Mouse (Mus musculus): ENCODE data around the gene Ankrd33. TPM values are rescaled to one million over a fixed set of nuclear protein-coding genes. Genes with fewer than 3 reads are reported as not detected.
"Not testable (repeated sequence)": the region's sequence is repeated elsewhere in the genome, so short reads cannot be mapped to it uniquely, and the experiment has no call there.

Gene Ankrd33
- total RNA-seq, 2 experiments from 2014 or later, result not detected

DNA sequence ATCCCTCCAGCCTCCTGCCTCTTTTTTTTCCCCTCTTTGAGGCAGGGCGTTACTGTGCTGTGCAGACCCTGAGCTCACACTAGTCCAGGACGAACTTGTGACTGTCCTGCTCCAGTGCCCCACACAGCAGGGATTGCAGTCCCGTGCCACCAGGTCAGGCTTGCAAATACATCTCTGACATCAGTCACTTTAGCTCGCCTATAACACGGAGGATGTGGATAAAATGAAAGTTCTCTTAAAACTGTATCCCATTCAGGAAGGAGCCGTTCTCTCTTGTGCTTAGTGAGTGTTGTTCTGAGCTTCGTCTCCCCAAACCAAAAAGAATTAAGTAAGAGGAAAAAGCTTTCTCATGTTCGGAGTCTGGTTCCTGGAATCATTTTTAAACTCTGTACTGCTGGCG, 29.1 kb upstream of the Ankrd33 start:
- DNase-seq (ENCODE audit: low spot score in 2 of 2), result no peak

DNA sequence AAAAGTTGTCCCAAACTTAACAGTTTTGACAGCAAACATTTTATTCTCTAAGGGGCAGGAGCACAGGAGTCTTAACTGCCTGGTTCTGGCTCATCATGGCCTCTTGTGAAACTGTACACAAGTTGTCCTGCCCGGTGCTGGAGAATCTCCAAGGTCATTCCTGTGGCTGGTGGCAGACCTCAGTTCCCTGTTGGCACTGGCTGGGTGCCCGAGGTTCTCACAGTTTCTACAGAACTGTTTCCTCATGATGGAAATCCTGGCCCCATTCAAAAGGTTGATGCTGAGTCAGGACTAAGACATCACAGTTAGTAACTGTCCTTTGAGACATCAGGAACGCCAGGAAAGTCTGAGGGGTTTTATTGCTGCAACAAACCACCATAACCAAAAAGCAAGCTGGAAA, 28.6 kb upstream of the Ankrd33 start:
- no peak for DNase-seq (ENCODE audit: low spot score in 2 of 2)

DNA sequence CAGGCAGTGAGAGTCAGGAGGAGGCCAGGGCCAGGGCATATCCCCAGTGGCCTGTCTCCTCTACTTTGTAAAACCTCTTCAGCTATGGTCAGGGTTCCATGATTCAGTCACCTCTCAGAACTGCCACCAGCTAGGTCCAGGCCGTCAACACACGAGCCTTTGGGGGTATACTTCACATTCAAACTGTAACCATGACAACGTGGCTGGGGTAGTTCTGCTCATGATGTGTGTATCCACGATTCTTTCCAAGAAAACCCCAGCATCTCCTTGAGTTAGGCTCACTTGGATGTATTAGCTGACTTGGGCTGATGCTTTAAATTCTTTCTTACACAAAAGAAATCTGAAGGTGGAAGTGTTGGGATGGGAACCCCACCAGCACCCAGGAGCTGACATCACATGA, 27.3 kb upstream of the Ankrd33 start:
- no peak for DNase-seq (ENCODE audit: low spot score in 2 of 2)

DNA sequence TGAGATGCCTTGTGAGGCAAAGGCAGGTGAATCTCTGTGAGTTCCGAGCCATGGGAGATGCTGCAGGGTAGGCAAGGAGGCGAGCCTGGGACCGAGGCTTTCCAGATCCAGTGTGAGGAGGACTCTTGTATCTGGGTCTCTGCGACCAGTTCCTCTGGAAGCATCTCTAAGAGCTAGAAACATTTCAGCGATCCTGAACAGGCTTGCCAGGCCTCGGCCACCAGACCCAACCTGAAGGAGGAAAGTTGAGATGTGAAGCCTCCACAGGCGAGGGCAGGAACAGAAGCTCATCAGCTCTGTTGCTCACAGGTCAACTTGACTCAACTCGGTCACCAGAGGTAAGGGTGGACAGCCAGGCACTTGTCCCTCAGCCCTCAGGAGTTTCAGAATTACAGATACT, 24.0 kb upstream of the Ankrd33 start:
- DNase-seq (ENCODE audit: low spot score in 2 of 2), result no peak

DNA sequence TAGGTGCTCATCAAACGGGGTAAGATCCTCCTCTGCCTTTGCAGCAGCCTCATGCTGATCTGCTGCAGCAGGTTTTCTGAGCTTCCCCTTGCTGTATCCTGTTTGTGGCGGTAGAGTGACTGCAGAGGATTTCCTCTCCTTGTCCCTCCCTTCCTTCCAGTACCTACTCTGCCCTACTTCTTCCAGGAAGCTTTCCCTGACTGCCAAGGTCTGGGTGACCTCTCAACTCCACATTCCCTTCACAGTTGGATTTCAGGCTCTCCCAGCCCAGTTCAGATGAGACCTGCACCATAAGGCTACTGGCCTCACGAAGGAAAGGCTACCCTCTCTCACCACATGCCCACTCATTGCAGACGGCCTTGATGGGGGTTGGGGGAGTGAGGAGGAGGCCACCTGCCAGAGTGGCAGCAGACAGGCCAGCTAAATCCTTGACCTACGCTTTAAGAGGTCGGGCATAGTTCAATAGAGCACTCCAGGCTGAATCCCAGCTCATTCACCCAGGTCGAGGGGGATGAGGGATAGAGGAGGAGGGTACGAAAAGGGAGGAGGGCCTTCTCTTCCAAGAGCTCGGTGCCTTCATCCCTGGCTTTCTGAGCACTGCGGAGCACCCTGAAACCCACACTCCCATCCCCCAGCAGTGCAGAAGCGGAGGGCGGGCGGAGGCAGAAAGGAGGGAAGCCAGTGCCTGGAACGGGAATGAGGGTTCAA, 23.3 kb upstream of the Ankrd33 start:
- DNase-seq (ENCODE audit: low spot score in 2 of 2), result no peak

DNA sequence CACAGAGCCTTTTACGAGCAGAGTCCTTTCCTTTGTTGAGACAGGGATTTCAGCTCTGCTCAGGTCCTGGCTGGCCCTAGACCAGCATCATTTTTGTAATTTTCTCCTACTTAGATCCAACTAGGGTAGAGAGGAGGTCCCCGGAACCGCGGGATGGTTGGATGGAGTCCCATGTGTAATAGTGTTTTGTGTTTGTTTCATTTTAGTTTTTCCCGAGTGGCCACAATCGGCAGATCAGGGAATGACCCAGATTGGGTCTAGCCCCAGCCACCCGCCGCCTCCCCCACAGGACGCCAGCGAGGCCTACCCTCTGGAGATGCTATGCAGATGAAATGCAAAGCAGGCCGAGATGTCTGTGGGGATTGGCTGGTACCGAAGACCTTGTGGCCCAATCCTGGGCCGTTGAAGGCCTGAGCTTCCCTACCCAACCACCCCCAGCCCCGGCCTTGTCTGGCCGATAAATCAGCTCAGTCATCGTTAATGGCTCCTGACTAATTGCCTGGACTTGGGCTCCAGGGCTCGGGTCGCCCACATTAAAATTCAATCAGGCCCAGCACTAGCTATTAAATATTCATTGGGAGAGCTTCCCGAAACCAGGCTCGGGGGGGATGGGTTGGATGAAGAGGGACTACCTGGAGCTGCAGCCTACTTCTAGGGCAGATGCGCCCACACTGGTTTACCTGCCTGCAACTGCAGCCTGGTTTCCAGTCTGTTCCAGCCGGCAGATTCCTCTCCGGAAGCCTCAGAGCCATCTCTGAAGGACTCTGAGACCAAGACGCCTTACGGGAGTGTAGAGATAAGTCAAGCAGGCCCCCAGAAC, 22.5 kb upstream of the Ankrd33 start:
- peak; percentile 33 to 40 for DNase-seq (ENCODE audit: low spot score in 2 of 2)

DNA sequence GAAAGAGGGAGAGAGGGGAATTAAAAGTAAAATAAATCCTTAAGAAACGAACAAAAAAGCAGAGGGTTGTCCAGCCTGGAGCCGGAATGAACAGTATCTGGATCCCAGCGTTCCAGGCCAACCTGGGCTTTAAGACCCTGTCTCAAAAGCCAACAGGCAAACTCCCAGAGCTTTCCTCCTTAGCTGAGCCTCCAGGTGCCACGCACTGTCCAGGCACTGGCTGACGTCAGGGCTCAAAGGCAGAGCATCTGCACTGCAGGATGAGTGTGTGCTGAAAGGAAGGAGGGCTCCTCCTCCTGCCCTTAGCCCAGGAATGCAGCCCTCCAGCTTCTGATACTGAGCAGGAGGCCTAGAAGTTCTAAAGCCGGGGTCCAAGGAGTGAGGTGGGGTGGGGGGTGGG, 21.6 kb upstream of the Ankrd33 start:
- DNase-seq (ENCODE audit: low spot score in 2 of 2), result no peak

DNA sequence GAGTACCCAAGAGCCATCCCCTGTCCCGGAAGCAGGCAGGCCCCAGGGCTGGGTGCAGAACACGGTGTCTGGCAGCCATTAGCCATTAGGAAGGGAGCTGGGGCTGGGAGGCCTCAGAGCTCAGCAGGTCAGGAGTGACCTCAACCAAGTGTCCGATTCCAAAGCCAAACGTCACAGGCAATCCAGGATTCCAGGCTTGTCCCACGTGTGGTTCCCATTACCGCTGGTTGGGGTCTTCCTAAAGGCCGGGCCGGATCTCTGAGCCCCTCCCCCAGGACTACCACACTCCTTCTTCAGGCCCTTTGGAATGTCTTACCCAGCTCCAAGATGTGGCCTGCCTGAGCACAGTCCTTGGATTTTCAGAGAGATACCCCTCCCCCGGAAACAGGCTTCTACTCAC, 20.6 kb upstream of the Ankrd33 start:
- no peak for DNase-seq (ENCODE audit: low spot score in 2 of 2)

DNA sequence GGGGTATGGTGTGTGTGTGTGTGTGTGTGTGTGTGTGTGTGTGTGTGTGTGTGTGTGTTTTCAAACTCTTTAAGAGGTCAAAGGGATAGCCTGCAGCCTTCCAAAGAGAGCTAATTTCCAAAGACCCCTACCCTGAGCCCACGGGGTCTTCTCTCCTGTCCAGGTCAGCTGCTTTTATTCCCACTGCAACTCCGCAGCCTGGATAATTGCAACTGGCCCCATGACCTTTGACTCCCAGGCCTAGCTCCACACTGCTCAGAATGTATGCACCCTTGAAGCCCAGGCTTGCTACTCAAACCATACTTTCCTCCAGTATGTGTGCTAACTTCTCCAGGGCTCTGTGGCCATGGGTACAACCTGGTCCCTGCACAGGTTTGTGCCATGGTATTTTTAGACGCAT, 20.2 kb upstream of the Ankrd33 start:
- no peak for DNase-seq (ENCODE audit: low spot score in 2 of 2)

DNA sequence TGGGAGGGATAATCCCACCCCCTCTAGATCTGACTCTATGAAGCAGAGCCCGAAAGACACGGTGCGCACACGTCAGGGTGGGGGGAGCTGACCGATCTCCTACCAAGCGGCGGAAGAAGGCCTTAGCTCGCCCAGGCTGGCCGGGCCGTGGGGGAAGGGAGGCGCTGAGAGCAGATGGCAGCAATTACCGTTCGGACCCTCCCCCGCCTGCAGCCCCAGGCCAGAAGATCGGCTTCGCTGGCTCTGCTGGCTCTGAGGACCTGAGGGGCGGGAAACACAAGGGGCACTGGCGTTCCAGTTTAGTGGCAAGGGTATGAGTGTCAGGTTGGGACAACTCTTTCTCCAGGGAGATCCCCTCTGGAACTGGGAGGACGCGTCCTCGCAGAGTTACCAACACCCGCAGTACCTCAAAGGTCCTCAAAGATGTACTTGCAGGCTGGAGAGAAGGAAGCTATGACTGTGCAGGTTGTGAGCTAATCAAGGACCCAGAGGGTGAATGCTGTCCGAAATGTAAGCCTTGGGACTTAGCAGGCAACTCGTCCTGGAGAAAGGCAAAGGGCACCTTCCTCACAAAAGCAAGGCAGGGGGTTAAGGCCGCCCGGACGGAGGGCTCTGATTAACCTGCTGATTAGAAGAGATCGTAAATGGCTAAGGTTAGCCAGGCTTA, 17.4 kb upstream of the Ankrd33 start:
- peak in 1 of 2 experiments; percentile 32 for DNase-seq (ENCODE audit: low spot score in 2 of 2)

DNA sequence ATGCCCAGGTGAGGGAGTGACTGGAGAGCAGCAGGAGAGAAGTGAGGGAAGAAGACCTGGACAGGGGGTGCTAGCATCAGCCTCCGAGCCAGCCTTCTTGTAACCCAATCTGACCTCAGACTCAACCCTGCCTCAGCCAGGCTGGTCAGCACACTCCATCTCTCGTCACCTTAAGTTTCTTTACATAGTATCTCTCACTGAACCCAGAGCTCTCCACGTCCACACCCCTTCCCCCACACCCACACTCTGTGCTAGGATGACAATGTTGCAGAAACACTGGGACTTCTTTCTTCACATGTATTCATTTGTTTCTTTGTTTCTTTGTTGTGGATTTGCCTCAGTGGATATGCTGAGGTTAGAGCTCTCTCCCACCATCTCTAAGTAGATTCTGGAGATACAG, 14.6 kb upstream of the Ankrd33 start:
- no peak for DNase-seq (ENCODE audit: low spot score in 2 of 2)

DNA sequence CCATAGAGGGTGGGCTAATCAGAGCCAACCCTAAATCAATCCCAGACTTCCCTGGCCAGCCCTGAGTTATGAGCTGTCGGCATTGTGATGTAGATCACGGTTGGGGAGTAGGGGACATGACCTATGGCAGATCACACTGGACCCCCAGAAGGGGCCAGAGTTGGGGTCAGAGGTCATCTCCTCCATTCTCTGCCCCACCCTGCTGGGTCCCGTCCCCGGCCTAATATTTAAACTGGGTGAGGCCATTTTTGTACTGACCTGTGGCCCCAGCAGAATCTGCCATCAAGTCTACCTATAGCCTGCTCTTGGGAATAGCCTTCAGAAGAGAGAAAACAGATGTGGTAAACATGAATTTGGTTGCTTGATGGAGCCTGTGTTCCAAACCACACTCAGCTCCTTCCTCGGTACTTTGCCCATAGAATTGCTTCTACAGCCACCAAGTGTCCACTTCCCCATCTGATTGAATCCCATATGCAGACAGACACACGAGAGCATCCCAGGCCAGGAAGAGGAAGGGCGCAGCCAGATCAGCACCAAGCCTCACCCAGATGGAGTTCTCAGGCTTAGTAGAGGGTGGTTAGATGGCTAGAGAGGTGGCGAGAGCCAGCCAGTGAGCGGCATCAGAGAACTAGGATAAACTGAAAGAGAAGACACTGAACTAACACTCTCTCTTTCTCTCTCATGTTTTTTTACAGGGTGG, 11.8 kb upstream of the Ankrd33 start:
- no peak for DNase-seq (ENCODE audit: low spot score in 2 of 2)

DNA sequence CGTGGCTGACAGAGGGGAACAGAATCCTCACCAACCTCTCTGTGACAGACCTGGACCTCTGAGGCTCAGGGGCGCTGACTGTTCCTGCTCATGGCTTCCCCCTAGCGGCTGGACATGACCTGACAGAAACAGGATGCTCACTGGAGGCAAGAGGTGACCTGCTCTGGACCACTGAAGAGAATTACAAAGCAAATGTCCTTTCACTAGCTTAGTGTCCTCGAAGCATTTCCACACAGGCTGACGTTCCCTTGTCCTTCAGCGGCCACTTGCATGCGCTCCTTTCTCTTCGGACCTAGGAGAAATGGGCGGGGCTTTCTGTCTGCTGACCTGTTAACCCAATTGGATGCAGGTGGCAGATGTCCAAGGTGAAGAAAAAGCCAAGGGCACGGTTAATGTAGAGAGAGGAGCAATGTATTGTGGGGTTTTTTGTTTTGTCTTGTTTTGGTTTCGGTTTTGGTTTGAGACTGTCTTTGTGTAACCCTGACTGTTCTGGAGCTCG, 10.0 kb upstream of the Ankrd33 start:
- DNase-seq (ENCODE audit: low spot score in 2 of 2), result peak; percentile 79 to 83

DNA sequence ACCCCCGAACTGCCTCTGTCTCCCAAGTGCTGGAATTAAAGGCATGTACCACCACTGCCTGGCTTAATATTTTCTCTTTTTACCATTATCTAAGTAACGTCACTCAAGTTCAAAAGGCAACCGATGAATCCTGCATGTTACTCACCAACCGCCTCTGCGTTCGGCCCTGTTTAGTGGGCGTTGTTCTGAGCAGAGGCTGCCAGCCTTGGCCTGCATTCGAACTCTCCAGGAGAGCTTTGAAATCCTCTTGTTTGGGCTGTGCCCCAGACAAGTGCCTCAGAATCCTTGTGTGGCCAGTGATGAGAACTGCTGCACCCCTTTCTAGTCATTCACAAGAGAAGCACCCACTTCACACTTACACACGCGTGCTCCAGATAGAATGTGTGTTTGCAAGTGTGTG, 9.5 kb upstream of the Ankrd33 start:
- DNase-seq (ENCODE audit: low spot score in 2 of 2), result no peak

DNA sequence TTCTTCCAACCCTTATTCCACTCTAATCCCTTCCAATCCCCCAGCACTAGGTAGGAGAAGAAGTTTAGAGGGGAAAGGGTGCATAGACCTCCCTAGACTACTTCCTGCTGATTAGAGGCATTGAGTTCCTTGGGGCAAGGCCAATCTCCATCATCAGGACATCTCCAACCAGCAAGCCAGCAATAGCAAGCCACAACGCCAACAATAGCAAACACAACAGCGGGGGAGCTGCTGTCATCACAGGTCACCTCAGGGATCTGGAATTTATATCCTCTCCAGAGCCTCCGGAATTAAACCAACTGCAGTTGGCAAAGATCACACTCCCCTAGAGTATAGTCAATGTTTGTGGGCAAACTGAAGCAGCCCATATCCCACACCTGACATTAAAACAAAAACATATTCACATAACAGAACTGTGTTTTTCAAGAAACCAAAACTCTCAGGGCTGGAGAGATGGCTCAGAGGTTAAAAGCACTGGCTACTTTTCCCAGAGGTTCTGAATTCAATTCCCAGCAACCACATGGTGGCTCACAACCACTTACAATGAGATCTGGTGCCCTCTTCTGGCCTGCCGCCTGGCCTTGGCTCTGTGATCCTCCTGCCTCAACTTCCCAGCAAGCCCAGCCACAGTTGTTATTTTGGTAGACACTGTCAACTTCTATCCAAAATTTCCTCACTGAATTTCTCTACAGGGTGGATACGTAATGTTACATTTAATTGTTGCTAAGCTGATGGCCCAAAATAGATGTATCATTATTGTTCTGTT, 7.5 kb upstream of the Ankrd33 start:
- DNase-seq (ENCODE audit: low spot score in 2 of 2), result no peak

DNA sequence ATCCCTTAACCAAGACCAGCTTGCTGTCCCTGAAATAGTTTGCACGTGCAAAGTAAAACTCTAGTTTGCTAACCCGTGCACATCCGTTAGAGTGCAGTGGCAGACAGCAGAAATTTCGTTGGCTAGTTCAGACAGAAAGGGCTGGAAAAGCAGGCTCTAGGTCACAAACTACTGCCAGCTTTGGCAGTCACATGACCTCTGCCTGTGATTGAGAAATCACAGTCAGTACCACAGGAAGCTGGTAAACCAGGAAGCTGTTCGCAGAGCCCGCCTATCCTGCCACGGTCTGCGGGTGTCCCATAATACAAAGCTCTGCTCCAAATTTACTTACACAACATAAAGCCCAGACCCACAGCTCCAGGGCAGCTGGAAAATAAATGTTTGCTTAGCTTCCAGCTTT, 2.4 kb upstream of the Ankrd33 start:
- DNase-seq (ENCODE audit: low spot score in 2 of 2), result no peak

DNA sequence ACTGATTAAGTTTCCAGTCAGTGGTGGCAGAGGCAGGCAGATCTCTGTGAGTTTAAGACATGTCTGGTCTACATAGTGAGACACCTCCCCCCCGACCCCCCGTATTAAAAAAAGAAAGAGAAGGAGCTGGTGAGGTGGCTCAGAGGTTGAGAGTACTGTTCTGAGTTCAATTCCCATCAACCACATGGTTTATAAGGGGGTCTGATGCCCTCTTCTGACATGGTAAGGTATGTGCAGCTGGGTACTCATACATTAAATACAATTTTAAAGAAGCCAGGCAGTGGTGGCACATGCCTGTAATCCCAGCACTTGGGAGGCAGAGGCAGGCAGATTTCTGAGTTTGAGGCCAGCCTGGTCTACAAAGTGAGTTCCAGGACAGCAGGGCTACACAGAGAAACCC, 1.8 kb upstream of the Ankrd33 start:
- not testable (repeated sequence) for DNase-seq (ENCODE audit: low spot score in 2 of 2)

DNA sequence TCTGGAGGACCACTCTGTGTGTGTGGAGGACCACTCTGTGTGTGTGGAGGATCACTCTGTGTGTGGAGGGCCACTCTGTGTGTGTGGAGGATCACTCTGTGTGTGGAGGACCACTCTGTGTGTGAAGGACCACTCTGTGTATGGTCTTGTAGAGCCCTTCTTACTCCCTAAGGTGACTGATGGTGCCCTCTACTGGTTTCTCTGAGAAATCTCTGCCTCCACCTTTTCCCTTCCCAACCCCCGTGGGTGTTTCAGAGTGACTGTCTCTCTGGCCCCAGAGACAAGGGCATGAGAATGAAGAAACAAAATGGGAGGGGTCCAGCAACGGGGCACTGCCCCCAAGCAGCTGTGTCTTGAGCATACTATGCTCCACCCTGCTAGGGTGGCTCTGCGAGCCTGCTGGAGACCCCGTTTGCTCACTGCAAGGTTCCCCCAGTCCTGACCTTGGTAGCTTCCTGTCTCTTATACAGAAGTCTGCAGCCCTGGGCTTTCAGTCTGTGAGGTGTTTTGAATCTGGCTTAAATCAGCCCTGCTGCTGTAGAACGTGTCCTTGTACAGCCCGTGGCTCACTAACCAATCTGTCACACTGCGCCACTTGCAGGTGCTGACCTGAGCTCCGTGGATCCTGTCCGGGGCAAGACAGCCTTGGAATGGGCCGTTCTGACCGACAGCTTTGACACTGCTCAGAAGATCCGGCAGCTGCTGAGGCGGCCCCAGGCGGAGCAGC, 3.0 kb downstream of the Ankrd33 start:
- DNase-seq (ENCODE audit: low spot score in 2 of 2), result no peak

DNA sequence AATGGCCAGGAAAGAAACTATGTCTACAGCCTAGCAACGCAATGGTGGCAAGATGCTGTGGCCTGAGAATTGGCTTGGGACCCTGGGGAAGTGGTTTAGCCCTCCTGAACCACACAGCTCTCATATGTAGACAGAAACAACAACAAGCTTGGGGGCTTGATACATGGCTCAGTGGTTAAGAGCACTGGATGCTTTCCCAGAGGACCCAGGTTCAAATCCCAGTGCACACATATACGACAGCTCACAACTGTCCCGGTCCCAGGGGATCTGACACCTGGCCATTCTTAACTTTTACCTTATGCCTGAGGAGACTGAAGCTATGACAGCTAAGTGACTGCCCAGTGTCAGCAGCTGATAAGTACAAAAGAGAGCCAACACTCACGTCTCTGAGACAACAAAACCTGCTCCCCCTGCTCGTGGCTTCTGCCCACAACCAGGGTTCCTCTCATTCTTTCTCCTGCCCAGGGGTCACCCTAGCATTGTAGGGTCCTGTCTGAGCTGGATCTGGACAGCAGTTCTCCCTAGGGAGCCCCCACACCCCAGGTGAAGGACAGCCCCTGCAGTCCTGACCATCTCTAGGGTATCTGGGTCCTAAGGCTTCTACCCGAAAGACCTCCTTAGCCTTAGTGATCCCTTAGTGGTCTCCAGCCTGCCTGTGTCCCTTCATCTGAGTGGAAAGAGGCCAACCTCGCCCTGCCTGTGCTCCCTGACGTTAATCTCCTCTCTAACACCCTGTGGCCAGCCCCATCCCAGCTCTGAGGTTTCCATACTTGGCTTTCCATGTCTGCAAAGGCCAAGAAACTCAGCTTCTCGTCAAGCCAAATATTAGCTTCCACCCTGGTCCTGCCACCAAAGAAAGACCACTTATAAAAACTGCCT, 6.1 kb downstream of the Ankrd33 start:
- DNase-seq (ENCODE audit: low spot score in 2 of 2), result no peak

Measured in layer of hippocampus, postnatal 10 days (tissue).